Mouse (Mus musculus) hematopoietic stem cell, adult 5-6 weeks (primary cell): Measurements from ENCODE around the gene Tcf21. TPM values are rescaled to one million over a fixed set of nuclear protein-coding genes. Genes with fewer than 3 reads are reported as not detected.
A peak's percentile ranks its signal among the peaks of the same experiment; 100 is the strongest.

ENCODE experiments used
- ATAC-seq, 2 experiments: fragments of 125-278 bp in 1 of 2; replicated peaks in 1 of 2; 2 replicates each; pipeline ENCODE4 v1.8.0; 2016 to 2017; ENCODE audit warnings: inconsistent platforms in 2 of 2, mild to moderate bottlenecking in 2 of 2, moderate number of reproducible peaks in 2 of 2, low read depth in 1 of 2, moderate TSS enrichment in 1 of 2; ENCODE audit not compliant: low FRiP score in 2 of 2, poor library complexity in 2 of 2, severe bottlenecking in 2 of 2, insufficient read depth in 1 of 2, low TSS enrichment in 1 of 2
- total RNA-seq: library from RNA; stranded (forward); fragments of 172-1452, 232-1000 nt; gene quantifications from 2 replicates; pipeline ENCODE4 v1.2.3, GENCODE M21; 2017

Gene Tcf21
- not detected in 2 replicates for total RNA-seq

DNA sequence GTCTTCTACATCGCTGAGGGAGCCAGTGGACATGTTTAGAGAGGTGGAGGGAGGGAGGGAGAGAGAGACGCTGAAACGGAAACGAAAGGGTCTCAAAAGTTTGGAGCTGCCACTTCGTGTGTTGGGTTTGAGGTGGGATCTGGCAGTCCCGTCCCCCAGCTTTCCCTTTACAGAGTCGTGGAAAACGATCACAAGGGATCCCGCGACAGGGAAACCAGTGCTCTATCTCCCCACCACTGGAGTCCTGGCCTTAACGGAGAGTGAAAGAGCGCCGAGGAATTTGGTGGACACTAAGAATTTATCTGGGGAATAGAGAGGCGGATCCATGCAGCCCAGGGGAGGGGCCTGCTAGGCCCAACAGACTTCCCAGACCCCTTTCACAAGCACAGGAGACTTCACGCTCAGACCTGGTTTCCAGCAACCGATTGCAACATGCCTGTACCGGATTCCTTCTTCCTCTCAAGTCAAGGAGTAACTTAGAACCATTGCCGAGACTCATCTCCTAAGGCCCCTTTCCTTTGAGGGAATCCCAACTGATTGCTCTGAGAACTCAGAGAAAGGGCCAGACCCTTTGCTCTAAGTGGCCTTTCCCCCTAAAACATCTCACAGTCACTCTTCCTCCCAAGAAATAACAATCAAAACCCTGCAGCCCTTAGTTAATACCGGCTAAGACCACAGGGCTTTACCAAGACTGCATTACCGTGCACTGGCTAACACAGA is at the start of gene Tcf21:
Gene Tcf21, minus strand, starts transcription at position 304 of the 720 bp plus-strand sequence.
- ATAC-seq, result no peak

DNA sequence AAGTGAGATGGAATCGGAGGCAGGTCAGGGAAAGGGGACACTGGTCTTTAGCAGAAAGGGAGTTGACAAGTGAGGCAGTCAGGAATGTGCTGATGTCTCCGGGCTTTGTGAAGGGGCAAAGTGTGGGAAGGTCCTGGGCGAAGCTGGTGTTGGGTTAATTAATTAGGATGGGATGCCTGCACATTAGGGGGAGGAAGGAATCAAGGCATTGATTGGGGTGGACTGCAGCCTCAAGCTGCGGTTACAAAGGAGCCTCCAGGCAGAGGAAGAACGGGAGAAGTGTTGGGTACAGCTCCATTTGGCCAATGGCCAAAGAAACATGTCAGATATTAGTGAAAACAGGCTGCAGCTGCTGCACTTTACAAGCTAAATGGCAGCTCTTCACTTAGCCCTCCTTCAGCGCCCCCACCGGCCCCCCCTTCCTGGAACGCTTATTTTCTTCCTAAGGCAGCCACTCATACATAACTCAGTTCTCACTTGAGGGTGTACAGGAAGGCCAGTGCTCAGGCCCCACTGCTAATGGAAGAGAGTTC is 48.5 kb upstream of the Tcf21 start:
- ATAC-seq, result no peak

DNA sequence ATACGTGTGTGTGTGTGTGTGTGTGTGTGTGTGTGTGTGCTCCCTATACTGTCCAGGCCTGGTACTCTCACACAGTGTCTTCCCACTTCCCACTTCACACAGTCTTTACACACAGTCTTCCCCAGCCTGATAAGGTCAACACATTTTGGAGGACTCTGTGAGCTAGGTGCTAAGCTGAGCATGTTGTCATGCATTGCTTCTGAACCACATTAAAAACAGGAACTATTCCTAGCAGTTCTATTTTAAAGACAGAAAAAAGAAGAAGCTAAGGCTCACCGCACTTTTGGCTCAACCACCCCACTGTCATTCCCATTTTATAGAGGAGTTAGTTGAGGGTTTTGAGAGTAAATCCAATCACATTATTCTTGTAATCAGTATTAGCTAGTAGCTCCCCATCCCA is 47.2 kb upstream of the Tcf21 start:
- peak; percentile 77 to 83 for ATAC-seq

DNA sequence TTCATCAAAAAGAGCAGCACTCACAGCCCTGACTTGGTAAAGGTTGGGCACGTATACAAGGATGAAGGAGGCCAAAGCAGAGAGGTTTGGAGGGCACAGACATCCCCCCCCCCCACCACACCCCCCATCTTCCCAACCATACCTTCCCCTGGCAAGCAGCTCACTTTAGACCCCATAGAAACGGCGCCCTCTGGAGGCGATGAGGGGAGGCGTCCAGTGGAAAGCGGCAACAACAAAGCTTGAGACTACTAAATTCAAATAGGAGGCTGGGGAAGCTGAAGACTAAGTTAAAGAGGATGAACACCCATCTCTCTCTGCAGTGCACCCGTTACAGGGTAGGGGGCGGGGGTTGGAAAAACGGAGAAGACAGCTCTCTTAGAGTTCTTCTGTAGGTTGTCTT is 38.1 kb upstream of the Tcf21 start:
- ATAC-seq, result no peak

DNA sequence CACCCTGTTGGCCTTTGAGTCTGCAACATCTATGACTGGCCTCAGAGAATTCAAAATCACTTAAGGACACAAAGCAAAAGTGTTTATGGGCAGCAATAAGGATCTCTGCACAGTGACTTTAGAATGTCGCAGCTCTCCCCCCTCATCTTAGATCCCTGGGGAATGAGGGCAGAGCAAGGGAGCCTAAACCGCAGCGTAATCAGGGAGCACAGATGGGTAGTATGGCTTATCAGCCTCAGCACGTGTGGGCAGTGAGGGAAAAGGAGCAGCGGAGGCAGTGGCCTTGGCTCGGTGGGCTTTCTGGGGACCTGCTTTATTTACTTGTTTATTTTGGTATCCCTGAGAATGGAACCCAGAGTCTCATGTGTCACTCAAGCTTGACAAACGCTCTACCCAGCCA is 34.4 kb upstream of the Tcf21 start:
- ATAC-seq, result no peak

DNA sequence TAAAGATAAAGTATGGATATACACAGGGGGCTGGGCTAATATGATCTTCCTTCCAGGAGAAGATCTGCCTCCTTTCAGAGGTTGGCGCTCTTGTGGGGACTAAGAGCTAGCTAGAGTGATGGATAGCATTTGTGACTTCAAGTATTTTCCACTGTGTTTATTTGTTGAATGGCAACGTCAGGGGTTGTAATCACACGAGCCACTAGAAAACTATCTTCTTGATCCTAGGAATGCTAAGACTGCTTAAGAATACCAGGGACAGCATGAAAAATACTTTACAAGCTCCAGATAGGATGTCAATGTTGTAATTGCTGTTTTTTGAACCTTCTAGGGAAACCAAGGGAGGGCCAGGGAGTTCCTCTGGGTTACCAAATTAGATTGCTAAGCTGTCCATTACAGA is 25.4 kb upstream of the Tcf21 start:
- ATAC-seq, result no peak

DNA sequence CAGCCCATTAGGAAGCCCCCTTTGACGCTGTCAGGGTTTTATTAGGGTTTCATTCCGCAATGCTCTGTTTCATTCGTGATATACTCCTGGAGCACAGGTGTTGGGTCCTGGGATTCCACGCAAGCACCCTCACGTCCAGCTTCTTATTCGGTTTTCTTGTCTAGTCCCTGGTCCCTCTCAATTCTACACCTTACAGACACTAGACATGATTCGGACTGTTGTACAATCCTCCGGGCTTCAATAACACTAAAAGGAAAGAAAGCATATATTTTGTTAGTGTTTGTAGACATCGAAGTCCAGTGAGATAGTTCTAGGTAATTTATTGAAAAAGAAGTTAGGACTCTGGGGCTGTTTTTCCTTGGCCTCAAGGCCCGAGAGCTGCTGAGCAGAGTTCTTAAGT is 24.8 kb upstream of the Tcf21 start:
- ATAC-seq, result no peak

DNA sequence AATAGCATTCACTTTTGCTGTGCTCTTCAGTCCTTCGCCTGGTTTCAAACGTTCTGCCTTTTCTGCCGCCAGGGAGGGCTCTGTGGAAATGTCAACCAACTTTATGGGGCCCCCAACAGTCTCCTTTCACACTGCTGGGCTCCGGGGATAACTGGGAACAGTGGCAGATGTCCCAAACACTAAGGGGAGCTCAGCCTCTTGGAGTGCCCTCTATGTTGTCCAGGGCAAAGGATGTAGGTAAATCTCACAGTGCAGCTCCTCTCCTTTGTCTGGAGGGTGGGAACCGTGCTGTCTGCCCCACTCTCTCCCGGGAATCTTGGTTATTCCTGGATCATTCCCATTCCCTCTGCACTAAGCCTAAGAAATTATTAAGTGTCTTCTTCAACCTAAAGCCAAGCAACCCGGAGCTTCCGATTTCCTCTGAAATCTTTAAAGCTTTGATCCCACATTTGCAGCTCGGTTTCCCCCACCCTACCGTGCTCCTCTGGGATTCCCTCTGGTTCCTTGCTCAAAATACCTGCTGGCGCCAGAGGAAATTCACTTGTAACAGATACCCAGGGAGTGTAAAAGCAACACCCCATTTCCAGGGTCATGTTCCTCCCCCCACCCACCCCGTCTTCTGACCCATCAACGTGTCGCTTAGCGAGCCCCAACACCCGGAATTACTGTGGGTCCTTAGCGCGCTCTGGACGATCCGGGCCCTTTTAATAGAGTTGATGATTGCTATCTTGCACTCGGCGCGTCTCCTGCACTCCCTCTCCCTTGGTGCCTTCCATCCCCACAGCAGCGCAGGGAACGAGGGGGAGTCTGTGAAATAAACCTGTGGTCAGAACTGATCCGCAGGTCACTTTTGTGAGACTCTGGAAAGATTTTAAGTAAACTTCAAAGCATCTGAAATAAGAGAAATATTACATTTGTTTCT is 23.7 kb upstream of the Tcf21 start:
- ATAC-seq, result 0 out of 4 replicates have a peak, but pooled peaks of 1 of the 2 experiments have one; percentile 12

DNA sequence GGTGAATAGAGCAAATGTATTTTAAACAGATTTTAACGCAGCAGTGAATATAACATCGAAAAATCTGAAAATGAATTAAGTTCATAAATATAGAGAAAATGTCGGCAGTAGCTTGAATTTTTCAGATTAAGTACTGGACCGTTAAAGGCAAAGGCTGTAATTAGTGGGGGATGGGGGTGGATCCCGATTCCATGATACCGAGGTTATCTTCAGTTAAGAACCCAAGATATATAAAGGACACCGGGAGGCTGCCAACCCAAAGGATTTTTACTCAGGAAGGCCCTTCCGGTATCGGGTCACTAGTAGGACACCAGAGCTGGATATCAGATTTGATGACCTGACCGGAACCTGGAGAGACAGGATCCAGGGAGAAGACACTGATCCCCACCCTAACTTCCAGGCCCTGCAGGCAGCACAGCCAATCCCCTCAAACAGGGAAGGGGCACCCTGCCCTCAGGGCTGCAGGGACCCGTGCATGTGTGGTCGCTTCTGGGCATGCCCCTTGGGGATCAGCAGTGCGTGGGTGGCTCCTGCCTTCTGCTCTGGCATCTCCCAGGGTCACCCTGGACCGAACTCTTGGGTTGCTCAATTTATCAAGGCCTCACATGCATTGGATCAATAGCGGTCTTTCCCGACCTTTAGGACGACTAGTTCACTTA is 22.9 kb upstream of the Tcf21 start:
- peak in 1 of 2 experiments; percentile 27; a peak in 1 of 4 replicates for ATAC-seq

DNA sequence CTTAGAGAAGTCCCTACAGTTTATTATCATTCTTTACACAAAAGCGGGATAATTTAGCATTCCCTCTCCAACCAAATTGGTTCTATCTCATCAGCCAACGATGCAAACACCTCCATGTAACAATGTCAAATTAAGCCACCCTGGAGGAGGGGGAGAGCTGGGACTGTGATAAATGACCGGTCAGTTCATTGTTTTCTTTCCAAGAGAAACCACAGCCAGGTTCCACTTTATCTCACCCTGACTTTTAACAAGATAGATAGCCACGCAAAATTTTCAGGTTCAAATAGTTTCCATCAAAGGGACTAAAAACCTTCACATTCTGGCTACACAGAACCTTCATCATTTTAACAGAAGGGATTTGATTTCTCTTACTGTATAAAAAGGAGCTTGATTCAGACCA is 22.1 kb upstream of the Tcf21 start:
- ATAC-seq, result no peak

DNA sequence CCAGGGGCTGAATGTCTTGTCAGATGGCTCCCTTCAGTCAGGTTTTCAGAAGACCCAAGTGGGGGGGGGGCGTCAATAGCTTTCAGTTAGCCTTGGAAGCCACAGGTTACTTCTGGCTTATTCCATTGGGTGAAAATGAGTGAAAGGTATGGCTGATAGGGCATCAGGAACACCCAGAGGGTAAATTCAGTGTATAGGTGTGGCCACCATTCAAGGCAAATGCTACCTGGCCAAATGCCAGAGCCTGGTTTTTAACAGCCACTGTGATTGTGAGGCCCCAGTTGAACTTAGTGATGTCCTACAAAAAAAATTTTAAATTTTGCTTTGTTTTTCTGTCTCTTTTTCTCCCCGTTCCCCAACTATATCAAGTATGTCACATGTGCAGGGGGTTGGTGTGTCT is 6.3 kb upstream of the Tcf21 start:
- ATAC-seq, result no peak

DNA sequence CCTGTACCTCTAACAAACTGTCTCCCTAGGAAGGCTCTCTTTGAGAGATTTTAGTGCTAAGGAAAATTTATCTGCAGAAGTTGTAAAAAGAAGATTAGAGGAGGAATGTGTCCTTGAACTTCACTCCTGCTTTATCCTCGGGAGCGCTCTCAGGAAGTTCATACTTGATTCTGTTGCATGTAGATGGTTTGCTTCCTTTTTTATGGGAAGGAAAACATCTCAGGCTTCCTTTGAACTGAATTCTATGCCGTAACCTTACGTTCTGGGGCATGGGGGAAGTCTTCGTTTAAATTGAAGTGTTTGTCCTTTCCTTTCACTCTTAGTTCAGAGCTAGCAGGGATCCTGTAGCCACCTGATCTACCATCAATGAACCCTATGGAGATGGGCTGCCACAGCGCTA is 2.9 kb upstream of the Tcf21 start:
- no peak for ATAC-seq

DNA sequence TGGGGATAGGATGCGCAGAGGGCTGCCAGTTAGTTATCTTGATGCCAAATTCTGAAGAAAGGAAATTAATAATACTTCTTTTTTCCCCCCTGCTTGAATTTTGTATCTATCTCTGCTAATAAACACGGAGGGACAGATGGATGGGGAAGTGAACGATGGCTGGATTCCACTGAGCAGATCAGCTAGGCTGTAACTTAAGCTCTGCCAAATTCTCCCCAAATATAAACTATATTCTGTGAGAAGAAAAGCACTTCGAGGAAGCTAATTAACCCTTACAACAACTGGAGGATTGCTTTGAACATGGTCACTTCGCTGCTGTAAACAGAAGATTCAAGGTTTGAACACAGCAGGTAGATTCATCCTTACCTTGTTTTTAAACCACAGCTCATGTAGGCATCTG is 2.5 kb upstream of the Tcf21 start:
- no peak for ATAC-seq

DNA sequence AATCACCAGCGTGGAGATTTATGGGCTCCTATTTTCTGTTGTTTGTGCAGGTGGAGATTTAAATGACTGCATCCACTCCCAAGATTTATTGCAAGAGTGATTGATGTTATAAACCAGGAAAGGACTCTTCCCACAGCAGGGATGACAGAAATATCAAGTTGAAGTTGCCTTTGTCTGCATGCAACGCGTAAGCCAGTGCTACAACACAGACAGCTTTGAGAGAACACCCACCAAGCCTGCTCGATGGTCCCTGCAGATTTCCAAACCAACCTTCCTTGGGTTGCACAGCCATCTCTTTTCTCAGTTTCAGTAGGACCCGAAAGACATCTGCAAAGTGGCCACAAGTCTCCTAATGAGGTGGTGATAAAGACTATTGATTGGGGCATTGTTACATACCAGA is 1.7 kb upstream of the Tcf21 start:
- no peak for ATAC-seq

DNA sequence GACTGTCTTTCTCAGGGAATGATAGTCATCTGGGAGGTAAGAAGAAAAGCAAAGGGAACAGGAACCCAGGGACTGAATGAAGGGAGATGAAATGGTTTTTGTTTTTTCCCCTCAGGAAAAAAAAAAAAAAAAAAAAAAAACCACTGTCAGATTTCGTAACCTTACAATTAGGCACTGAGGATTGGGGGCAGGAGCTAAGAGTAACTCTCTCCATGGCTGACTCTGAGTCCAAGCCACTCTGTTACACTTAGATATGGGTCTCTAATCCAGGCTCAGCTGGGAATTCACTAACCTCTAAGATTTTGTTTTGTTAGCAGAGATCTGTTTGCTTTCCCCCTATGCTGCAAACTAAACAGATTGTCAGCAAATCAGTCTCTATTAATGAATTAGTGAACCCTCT is 1.3 kb upstream of the Tcf21 start:
- no peak for ATAC-seq

DNA sequence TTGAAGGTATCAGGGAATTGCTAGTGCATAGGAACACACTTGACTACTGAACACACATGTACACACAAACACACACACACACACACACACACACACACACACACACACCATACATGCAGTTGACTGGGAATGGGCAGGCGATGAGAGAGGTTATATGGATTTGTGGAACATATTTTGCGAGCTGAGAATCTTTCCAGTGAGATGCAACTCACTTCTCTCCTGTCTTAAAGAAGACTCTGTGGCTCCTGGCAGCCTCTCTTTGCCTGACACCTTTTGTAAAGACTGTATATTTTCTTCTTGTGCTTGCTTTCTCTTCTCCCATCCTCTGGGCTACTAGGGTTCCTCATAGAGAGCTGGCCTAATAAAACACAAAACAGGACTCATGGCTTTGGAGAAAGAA is 867 bp upstream of the Tcf21 start:
- no peak for ATAC-seq

DNA sequence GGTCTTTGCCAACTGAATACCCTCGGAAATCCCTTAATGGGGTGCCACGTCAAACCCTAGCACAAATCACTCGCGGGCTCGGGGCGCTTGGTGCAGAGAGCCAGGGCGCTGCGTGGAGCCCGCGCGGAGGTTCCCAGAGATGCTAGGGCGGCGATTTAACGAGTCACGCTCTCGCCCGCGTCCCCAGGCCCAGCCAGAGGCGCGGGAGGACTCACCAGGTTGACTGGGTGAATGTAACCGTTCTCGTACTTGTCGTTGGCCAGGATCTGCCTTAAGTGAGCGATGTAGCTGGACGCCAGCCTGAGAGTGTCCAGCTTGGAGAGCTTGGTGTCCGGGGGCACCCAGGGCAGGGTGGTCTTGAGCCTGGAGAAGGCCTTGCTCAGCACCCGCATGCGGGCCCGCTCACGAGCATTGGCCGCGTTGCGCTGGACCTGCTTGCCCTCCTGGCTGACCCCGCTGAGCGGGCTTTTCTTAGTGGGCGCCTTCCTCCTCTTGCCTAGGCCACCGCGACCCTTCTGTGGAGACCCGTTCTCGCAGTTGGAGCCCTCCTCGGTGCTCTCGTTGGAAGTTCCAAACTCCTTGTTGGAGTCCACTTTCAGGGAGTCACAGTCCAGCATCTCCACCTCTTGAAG is 619 bp downstream of the Tcf21 start:
- ATAC-seq, result 0 out of 4 replicates have a peak, but pooled peaks of 1 of the 2 experiments have one; percentile 22
